Mouse (Mus musculus): ENCODE data around the gene Gm16181.

The Gm16181 gene

GRCm38 (mm10) chr17:35272249-35272648 is 51.6 kb downstream of the Gm16181 start:
- no peak for DNase-seq (ENCODE audit: low read depth, low spot score)

Measured in CD4-positive helper T cell, adult 2 months (primary cell).